Mouse (Mus musculus): ENCODE data around the gene Mnat1. TPM values are rescaled to one million over a fixed set of nuclear protein-coding genes. Genes with fewer than 3 reads are reported as not detected.
"Not testable (repeated sequence)": the region's sequence is repeated elsewhere in the genome, so short reads cannot be mapped to it uniquely, and the experiment has no call there.

Mnat1 gene
- polyA plus RNA-seq, 1 experiment from 2014 or later = 35.8 TPM

- H3K9ac ChIP-seq (replicated peaks; ENCODE audit: low read length) = no peak overlapping the region
- H3K27ac ChIP-seq (ENCODE audit: low read length) = no peak overlapping the region
- peaks cover 12% of the 10 kb centered on the region for H3K4me1 ChIP-seq (ENCODE audit: insufficient read depth, low read length)
- H3K27me3 ChIP-seq (ENCODE audit: insufficient read depth, low read length) = no peaks in the 10 kb centered on the region
- H3K4me3 ChIP-seq (ENCODE audit: low read length) = no peak overlapping the region
- no peak for ATAC-seq (ENCODE audit: low FRiP score, low TSS enrichment)
- WGBS = 76% methylated on average over 4 of the region's 4 CpGs
- H3K4me2 ChIP-seq (replicated peaks; ENCODE audit: low read depth, low read length) = no peak overlapping the region
- no peaks in the 10 kb centered on the region for H3K9me3 ChIP-seq (ENCODE audit: low read length)
- no peaks in the 10 kb centered on the region for H3K36me3 ChIP-seq (ENCODE audit: insufficient read depth, low read length)
These were observed 1.7 kb downstream of the Mnat1 start for GRCm38 (mm10) chr12:73125250-73125649.

DNA sequence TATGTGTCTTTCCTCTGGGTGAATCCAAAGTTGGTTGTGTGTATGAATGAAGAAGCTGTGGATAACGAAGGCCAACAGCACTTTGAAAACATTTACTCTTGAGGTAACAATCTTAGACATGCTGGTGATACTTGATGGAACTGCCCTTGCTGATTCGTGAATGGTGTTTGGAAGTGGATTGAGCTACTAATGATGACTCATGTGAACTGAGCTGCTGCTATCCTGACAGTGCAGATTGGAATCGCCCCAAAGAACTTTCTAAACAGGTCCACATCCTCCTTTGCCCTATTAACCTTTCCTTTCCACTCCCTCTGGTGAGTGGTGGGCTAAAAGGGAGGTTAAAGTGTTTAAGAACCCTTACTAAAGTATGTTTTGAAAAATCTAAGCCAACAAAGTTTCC is 17.2 kb downstream of the Mnat1 start:
- Histone ChIP-seq H3K4me2 (replicated peaks; ENCODE audit: low read depth, low read length) (no peak overlapping the region), H3K9me3 (ENCODE audit: low read length) (peaks cover 2% of the 10 kb centered on the region; the same call in 1 of the 2 replicates), H3K36me3 (ENCODE audit: insufficient read depth, low read length) (no peaks in the 10 kb centered on the region), H3K4me1 (ENCODE audit: insufficient read depth, low read length) (no peaks in the 10 kb centered on the region), H3K4me3 (ENCODE audit: low read length) (no peak overlapping the region), H3K27ac (ENCODE audit: low read length) (no peak overlapping the region), H3K27me3 (ENCODE audit: insufficient read depth, low read length) (no peaks in the 10 kb centered on the region), H3K9ac (replicated peaks; ENCODE audit: low read length) (no peak overlapping the region)
- no peak for ATAC-seq (ENCODE audit: low FRiP score, low TSS enrichment)
- WGBS = 79% methylated on average over 3 of the region's 3 CpGs

- 28% methylated on average over 3 of the region's 3 CpGs for WGBS
- H3K9me3 ChIP-seq (ENCODE audit: low read length) = no peaks in the 10 kb centered on the region
- no peak overlapping the region for H3K27ac ChIP-seq (ENCODE audit: low read length)
- no peaks in the 10 kb centered on the region for H3K4me1 ChIP-seq (ENCODE audit: insufficient read depth, low read length)
- no peak overlapping the region for H3K4me3 ChIP-seq (ENCODE audit: low read length)
- no peak for ATAC-seq (ENCODE audit: low FRiP score, low TSS enrichment)
- no peak overlapping the region for H3K4me2 ChIP-seq (replicated peaks; ENCODE audit: low read depth, low read length)
- H3K9ac ChIP-seq (replicated peaks; ENCODE audit: low read length) = no peak overlapping the region
- H3K27me3 ChIP-seq (ENCODE audit: insufficient read depth, low read length) = no peaks in the 10 kb centered on the region
- H3K36me3 ChIP-seq (ENCODE audit: insufficient read depth, low read length) = no peaks in the 10 kb centered on the region
These were observed 23.7 kb downstream of the Mnat1 start for GRCm38 (mm10) chr12:73147236-73147635.

- H3K36me3 ChIP-seq (ENCODE audit: insufficient read depth, low read length); H3K4me2 ChIP-seq (replicated peaks; ENCODE audit: low read depth, low read length); ATAC-seq (ENCODE audit: low FRiP score, low TSS enrichment); H3K4me3 ChIP-seq (ENCODE audit: low read length); H3K4me1 ChIP-seq (ENCODE audit: insufficient read depth, low read length); H3K27ac ChIP-seq (ENCODE audit: low read length); H3K9me3 ChIP-seq (ENCODE audit: low read length); H3K9ac ChIP-seq (replicated peaks; ENCODE audit: low read length); H3K27me3 ChIP-seq (ENCODE audit: insufficient read depth, low read length): not testable (repeated sequence)
- WGBS = 78% methylated on average over 5 of the region's 5 CpGs
These were observed 27.5 kb downstream of the Mnat1 start for GRCm38 (mm10) chr12:73151038-73151437.

GRCm38 (mm10) chr12:73154150-73154549 is 30.6 kb downstream of the Mnat1 start:
- WGBS = 49% methylated on average over 4 of the region's 4 CpGs
- no peaks in the 10 kb centered on the region for H3K27me3 ChIP-seq (ENCODE audit: insufficient read depth, low read length)
- no peak overlapping the region for H3K9ac ChIP-seq (replicated peaks; ENCODE audit: low read length)
- no peak for ATAC-seq (ENCODE audit: low FRiP score, low TSS enrichment)
- H3K27ac ChIP-seq (ENCODE audit: low read length) = no peak overlapping the region
- no peak overlapping the region for H3K4me3 ChIP-seq (ENCODE audit: low read length)
- no peaks in the 10 kb centered on the region for H3K4me1 ChIP-seq (ENCODE audit: insufficient read depth, low read length)
- no peaks in the 10 kb centered on the region for H3K9me3 ChIP-seq (ENCODE audit: low read length)
- no peaks in the 10 kb centered on the region for H3K36me3 ChIP-seq (ENCODE audit: insufficient read depth, low read length)
- H3K4me2 ChIP-seq (replicated peaks; ENCODE audit: low read depth, low read length) = no peak overlapping the region

GRCm38 (mm10) chr12:73160341-73160740 is 36.8 kb downstream of the Mnat1 start:
- ATAC-seq (ENCODE audit: low FRiP score, low TSS enrichment) = no peak
- H3K27ac ChIP-seq (ENCODE audit: low read length) = no peak overlapping the region
- H3K4me1 ChIP-seq (ENCODE audit: insufficient read depth, low read length) = no peaks in the 10 kb centered on the region
- H3K9me3 ChIP-seq (ENCODE audit: low read length) = no peaks in the 10 kb centered on the region
- H3K4me3 ChIP-seq (ENCODE audit: low read length) = no peak overlapping the region
- H3K4me2 ChIP-seq (replicated peaks; ENCODE audit: low read depth, low read length) = no peak overlapping the region
- 66% methylated on average over 4 of the region's 4 CpGs for WGBS
- no peaks in the 10 kb centered on the region for H3K36me3 ChIP-seq (ENCODE audit: insufficient read depth, low read length)
- no peaks in the 10 kb centered on the region for H3K27me3 ChIP-seq (ENCODE audit: insufficient read depth, low read length)
- no peak overlapping the region for H3K9ac ChIP-seq (replicated peaks; ENCODE audit: low read length)

DNA sequence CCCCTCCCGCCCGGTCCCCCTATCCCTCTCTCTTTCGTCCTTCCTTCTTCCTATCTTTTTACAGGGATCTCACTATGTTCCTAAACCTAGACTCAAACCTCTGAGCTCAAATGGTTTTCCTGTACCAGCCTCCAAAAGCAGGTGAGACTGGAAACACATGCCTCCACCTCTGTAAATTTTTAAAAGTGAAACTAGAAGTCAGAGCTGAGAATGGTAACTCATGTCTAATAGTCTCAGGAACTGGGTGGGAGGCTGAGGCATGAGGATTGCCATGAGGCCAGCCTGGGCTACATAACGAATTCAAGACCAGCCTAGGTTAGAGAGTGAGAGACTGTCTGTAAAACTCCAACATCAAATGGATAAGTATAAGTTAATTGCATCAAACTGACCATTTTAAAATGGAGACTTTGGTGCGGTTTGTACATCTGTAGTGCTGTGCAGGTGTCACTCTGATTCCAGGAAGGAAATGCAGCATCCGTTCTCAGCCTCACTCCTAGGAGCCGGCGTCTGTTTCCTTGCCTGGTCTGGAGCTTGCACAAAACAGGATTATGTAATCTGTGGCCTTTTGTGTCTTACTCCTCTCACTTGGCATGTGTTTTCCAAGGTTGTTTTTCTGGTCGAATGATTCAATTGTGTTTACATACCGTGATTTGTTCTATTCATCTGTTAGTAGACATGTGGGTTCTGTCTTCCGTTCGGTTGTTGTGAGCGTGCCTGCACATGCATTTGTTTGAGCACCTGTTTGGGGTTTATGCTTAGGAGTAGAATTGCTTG is 39.1 kb downstream of the Mnat1 start:
- H3K9me3 ChIP-seq (ENCODE audit: low read length) = peaks cover 8% of the 10 kb centered on the region; the same call in 1 of the 2 replicates
- H3K4me3 ChIP-seq (ENCODE audit: low read length) = no peak overlapping the region
- H3K4me2 ChIP-seq (replicated peaks; ENCODE audit: low read depth, low read length) = no peak overlapping the region
- no peaks in the 10 kb centered on the region for H3K4me1 ChIP-seq (ENCODE audit: insufficient read depth, low read length)
- no peak overlapping the region for H3K27ac ChIP-seq (ENCODE audit: low read length)
- no peak overlapping the region for H3K9ac ChIP-seq (replicated peaks; ENCODE audit: low read length)
- H3K36me3 ChIP-seq (ENCODE audit: insufficient read depth, low read length) = no peaks in the 10 kb centered on the region
- H3K27me3 ChIP-seq (ENCODE audit: insufficient read depth, low read length) = no peaks in the 10 kb centered on the region
- no peak for ATAC-seq (ENCODE audit: low FRiP score, low TSS enrichment)
- 81% methylated on average over 13 of the region's 13 CpGs for WGBS

DNA sequence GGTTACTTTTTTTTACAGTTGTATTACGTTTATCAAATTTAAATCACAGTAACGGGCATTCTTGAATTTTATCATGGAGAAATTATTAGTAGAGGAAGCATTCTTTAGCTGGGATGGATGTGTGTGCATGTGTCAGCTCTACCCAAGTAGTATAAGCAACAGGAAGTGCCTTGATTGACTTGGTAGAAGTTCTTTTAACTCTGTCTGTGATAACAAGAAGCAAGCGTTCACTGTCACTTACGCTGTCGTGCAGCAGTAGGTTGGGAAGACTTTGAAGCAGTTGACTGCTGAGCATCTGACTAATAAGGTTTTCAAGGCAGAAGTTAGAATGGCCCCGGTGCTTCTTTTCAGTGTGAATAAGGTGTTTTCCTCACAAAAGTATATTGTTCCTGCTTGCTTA is 47.3 kb downstream of the Mnat1 start:
- no peaks in the 10 kb centered on the region for H3K27me3 ChIP-seq (ENCODE audit: insufficient read depth, low read length)
- no peak overlapping the region for H3K4me3 ChIP-seq (ENCODE audit: low read length)
- WGBS = 86% methylated on average over 6 of the region's 6 CpGs
- peaks cover 7% of the 10 kb centered on the region; the same call in 1 of the 2 replicates for H3K36me3 ChIP-seq (ENCODE audit: insufficient read depth, low read length)
- H3K9me3 ChIP-seq (ENCODE audit: low read length) = peaks cover 4% of the 10 kb centered on the region; the same call in 1 of the 2 replicates
- H3K27ac ChIP-seq (ENCODE audit: low read length) = no peak overlapping the region
- ATAC-seq (ENCODE audit: low FRiP score, low TSS enrichment) = no peak
- no peak overlapping the region for H3K4me2 ChIP-seq (replicated peaks; ENCODE audit: low read depth, low read length)
- H3K4me1 ChIP-seq (ENCODE audit: insufficient read depth, low read length) = no peaks in the 10 kb centered on the region
- no peak overlapping the region for H3K9ac ChIP-seq (replicated peaks; ENCODE audit: low read length)

GRCm38 (mm10) chr12:73183896-73184295 is 60.4 kb downstream of the Mnat1 start:
- no peak overlapping the region for H3K9ac ChIP-seq (replicated peaks; ENCODE audit: low read length)
- no peak overlapping the region for H3K4me3 ChIP-seq (ENCODE audit: low read length)
- no peak overlapping the region for H3K27ac ChIP-seq (ENCODE audit: low read length)
- no peak overlapping the region for H3K4me2 ChIP-seq (replicated peaks; ENCODE audit: low read depth, low read length)
- 68% methylated on average over 8 of the region's 8 CpGs for whole genome bisulfite sequencing
- H3K9me3 ChIP-seq (ENCODE audit: low read length) = no peaks in the 10 kb centered on the region
- no peaks in the 10 kb centered on the region for H3K27me3 ChIP-seq (ENCODE audit: insufficient read depth, low read length)
- ATAC-seq (ENCODE audit: low FRiP score, low TSS enrichment) = no peak
- H3K4me1 ChIP-seq (ENCODE audit: insufficient read depth, low read length) = no peaks in the 10 kb centered on the region
- no peaks in the 10 kb centered on the region; the same call in 1 of the 2 replicates for H3K36me3 ChIP-seq (ENCODE audit: insufficient read depth, low read length)

DNA sequence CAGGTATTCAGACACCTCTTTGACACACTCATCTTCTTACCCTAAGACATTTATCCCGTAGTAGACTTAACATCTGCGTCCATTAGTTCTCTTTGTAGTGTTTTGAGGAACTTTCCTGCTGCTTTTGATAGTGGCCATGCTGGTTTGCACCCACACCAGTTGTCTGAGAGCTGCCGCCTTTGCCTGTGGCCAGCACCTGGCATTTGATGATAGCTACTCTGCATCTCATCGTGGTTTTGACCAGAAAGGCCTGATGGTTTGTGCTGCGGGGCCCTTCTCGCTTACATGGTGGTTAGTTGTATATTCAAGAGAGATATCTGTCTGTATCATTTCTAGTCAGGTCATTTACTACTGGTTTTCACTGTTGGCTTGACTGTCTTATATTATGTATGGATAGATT is 73.8 kb downstream of the Mnat1 start:
- Histone ChIP-seq H3K9ac (replicated peaks; ENCODE audit: low read length) (no peak overlapping the region), H3K9me3 (ENCODE audit: low read length) (no peaks in the 10 kb centered on the region), H3K36me3 (ENCODE audit: insufficient read depth, low read length) (no peaks in the 10 kb centered on the region), H3K27ac (ENCODE audit: low read length) (no peak overlapping the region), H3K27me3 (ENCODE audit: insufficient read depth, low read length) (no peaks in the 10 kb centered on the region), H3K4me3 (ENCODE audit: low read length) (no peak overlapping the region), H3K4me2 (replicated peaks; ENCODE audit: low read depth, low read length) (no peak overlapping the region), H3K4me1 (ENCODE audit: insufficient read depth, low read length) (peaks cover 8% of the 10 kb centered on the region)
- WGBS = 92% methylated on average over 6 of the region's 6 CpGs
- no peak for ATAC-seq (ENCODE audit: low FRiP score, low TSS enrichment)

All from kidney, embryonic 16.5 days (tissue).